Mouse (Mus musculus): ENCODE data around the gene Gm49510.

DNA sequence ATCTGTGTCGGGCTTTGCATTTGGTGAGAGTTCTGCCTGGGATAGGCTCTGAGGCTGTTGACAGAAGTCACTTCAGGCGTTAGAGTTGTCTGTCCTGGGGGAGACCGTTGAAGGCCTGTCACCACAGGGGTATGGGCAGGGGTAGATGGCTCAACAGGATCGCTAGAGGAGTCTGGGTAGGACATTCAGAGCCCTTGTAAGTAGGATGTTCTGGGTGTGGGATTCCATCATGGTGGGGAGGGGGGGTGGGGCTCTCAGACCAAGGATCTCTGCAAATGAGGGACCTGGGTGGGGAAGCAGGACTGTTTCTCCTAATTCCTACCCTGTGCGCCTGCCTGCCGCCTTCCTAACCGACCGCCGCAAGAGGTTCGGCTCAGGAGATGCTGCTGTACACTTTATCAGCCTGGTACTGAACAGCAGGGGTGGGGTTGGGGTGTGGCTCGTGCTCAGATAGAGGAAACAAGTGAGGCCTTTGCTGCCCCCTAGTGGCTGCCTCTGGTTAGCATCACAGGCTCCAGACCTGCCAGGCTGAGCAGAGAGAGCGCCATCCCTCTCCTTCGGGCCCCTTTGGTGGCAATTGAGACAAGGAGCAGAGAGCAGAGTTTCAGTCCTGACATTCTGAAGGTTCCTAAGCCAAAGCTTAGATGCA, 47.8 kb upstream of the Gm49510 start:
- TF ChIP-seq CTCF (IDR thresholded peaks at IDR 0.05; ENCODE audit: low read depth, low read length), result peak; percentile 72
- TF ChIP-seq POLR2A (IDR thresholded peaks at IDR 0.05; ENCODE audit: borderline replicate concordance, low read depth, low read length), result no peak

Data from bone marrow macrophage, adult 2 months (primary cell).